Mouse (Mus musculus): Measurements from ENCODE around the gene Nr0b1. TPM values are rescaled to one million over a fixed set of nuclear protein-coding genes. Genes with fewer than 3 reads are reported as not detected.

The Nr0b1 gene
- 17.0 TPM for polyA plus RNA-seq (2014; fragmentation: Illumina TruSeq; extraction: RNeasy Lipid Tissue Mini Kit (QIAGEN cat#74804); ENCODE audit: low read depth, low replicate concordance)

GRCm38 (mm10) chrX:86191614-86192419 is at the start of gene Nr0b1:
TSS of gene Nr0b1 (plus strand) at chrX:86191764.

Other genes starting within 250 kb of the Nr0b1 start
- gene Samt3, start 147.6 kb upstream of the Nr0b1 start, polyA plus RNA-seq (2014; fragmentation: Illumina TruSeq; extraction: RNeasy Lipid Tissue Mini Kit (QIAGEN cat#74804); ENCODE audit: low read depth, low replicate concordance) = not detected
- gene Mageb4, start 113.3 kb downstream of the Nr0b1 start, polyA plus RNA-seq (2014; fragmentation: Illumina TruSeq; extraction: RNeasy Lipid Tissue Mini Kit (QIAGEN cat#74804); ENCODE audit: low read depth, low replicate concordance) = not detected

Data from adrenal gland, adult 10 weeks (tissue).